Mouse (Mus musculus) hindbrain, embryonic 14.5 days (tissue): ENCODE measurements around the gene Cpa3. TPM values are rescaled to one million over a fixed set of nuclear protein-coding genes. Genes with fewer than 3 reads are reported as not detected.

ENCODE experiments used
- ATAC-seq: fragments of 200-750 bp; cut with Nextera tagmentation; 2 replicates; pipeline ENCODE4 v1.8.0; 2017; ENCODE audit warnings: moderate number of reproducible peaks, mild to moderate bottlenecking, moderate TSS enrichment, moderate library complexity; ENCODE audit not compliant: low FRiP score
- DNase-seq: peaks from one replicate; pipeline ENCODE4 v3.0.0-alpha.2; 2015; ENCODE audit warnings: low spot score
- H3K27ac ChIP-seq: fragments of 300-500 bp; sonication (generic); 2 replicates; pipeline ENCODE4 v1.5.1; 2014; ENCODE audit warnings: mild to moderate bottlenecking, moderate library complexity
- H3K27me3 ChIP-seq: fragments of 300-500 bp; sonication (generic); 2 replicates; pipeline ENCODE4 v1.6.1; 2014; ENCODE audit warnings: mild to moderate bottlenecking, low read length, mixed read lengths; ENCODE audit not compliant: control insufficient read depth, insufficient read depth
- H3K36me3 ChIP-seq: fragments of 300-500 bp; sonication (generic); replicated peaks from 2 replicates; pipeline ENCODE4 v1.6.1; 2014; ENCODE audit not compliant: control insufficient read depth, insufficient read depth
- H3K4me1 ChIP-seq: fragments of 300-500 bp; sonication (generic); replicated peaks from 2 replicates; pipeline ENCODE4 v1.6.1; 2014; ENCODE audit warnings: antibody characterized with exemption, low read length, mixed read lengths; ENCODE audit not compliant: control insufficient read depth, insufficient read depth
- H3K4me2 ChIP-seq: fragments of 300-500 bp; sonication (generic); replicated peaks from 2 replicates; pipeline ENCODE4 v1.6.1; 2014; ENCODE audit warnings: mild to moderate bottlenecking, moderate library complexity
- H3K4me3 ChIP-seq: fragments of 300-500 bp; sonication (generic); replicated peaks from 2 replicates; pipeline ENCODE4 v1.5.1; 2014; ENCODE audit warnings: mild to moderate bottlenecking, low read length
- H3K9ac ChIP-seq: fragments of 300-500 bp; sonication (generic); 2 replicates; pipeline ENCODE4 v1.6.1; 2014
- H3K9me3 ChIP-seq: fragments of 300-500 bp; sonication (generic); 2 replicates; pipeline ENCODE4 v1.6.1; 2016; ENCODE audit warnings: low read length; ENCODE audit not compliant: control insufficient read depth
- WGBS: fragments of 180-500 bp; shearing (Covaris S2); extraction: QIAGEN DNeasy Blood & Tissue Kit; methylation state at CpG from one replicate; pipeline ENCODE4 v1.1.7; 2014; 5-methylcytosine and 5-hydroxymethylcytosine counted together
- polyA plus RNA-seq: library from polyadenylated mRNA; unstranded; fragments of >200 nt; fragmentation: Nextera tagmentation; extraction: Ambion mirVana; gene quantifications from 2 replicates; pipeline ENCODE4 v1.2.1, GENCODE M21; 2014

Gene Cpa3
- polyA plus RNA-seq, 1 experiment from 2014 or later, result 0.35 TPM

DNA sequence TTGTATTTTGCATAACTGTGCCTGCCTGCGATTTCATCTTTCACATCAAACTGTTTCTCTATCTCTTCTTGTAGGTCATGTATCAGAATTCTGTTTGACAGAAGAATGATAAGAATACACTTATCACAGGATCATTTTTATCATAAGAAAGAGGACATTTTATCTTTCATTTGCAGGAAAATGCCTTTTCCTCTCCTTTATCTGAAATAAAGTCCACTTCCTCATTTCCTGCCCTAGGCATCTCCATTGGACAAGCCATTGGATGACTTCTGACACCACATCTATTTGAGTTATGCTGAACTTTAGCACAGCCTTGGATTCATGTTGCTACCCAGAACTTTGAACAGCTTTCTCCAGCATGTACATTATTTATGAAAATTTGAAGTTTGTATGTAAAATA is 13.0 kb downstream of the Cpa3 start:
- no peak overlapping the region for H3K27ac ChIP-seq

DNA sequence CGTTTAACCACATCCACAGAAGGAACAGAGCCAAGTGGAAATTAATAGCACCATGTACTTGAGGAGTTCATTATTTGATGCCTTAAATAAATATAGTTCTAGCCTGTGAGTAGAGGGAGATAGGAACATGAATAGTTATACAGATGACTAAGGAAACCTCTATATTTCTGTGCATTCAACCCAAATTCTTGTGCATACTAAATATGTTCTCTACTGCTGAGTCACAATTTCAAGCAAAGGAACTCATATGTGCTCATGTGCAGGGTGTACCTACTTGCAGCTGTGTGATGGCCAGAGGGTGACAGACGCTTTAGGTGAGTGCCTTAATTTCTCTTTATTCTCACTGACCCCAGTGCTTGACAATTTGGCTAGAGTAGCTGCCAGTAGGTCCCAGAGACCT is 16.6 kb downstream of the Cpa3 start:
- H3K27me3 ChIP-seq, result no peaks in the 10 kb centered on the region
- H3K27ac ChIP-seq, result no peak overlapping the region
- no peak overlapping the region for H3K4me3 ChIP-seq
- no peaks in the 10 kb centered on the region for H3K36me3 ChIP-seq
- H3K9me3 ChIP-seq, result no peaks in the 10 kb centered on the region
- H3K4me1 ChIP-seq, result no peaks in the 10 kb centered on the region
- DNase-seq (no peak), ATAC-seq (no peak)
- no peak overlapping the region for H3K9ac ChIP-seq
- H3K4me2 ChIP-seq, result no peak overlapping the region
- 85% methylated on average over 2 of the region's 2 CpGs for WGBS

More for the DNA sequence above, 13.0 kb downstream of the Cpa3 start:
- Histone ChIP-seq H3K4me3 (no peak overlapping the region), H3K36me3 (no peaks in the 10 kb centered on the region), H3K9ac (no peak overlapping the region), H3K9me3 (no peaks in the 10 kb centered on the region), H3K4me2 (no peak overlapping the region), H3K27me3 (no peaks in the 10 kb centered on the region), H3K4me1 (no peaks in the 10 kb centered on the region)
- ATAC-seq (no peak), DNase-seq (no peak)
- 95% methylated on average over 1 of the region's 1 CpGs for WGBS

GRCm38 (mm10) chr3:20222926-20223698 is 18.9 kb downstream of the Cpa3 start:
- no peak for DNase-seq
- no peak overlapping the region for H3K4me3 ChIP-seq
- no peak overlapping the region for H3K27ac ChIP-seq
- no peak overlapping the region for H3K9ac ChIP-seq
- no peaks in the 10 kb centered on the region for H3K4me1 ChIP-seq
- no peaks in the 10 kb centered on the region for H3K36me3 ChIP-seq
- ATAC-seq, result no peak
- WGBS, result 92% methylated on average over 9 of the region's 9 CpGs
- no peak overlapping the region for H3K4me2 ChIP-seq
- H3K27me3 ChIP-seq, result no peaks in the 10 kb centered on the region
- H3K9me3 ChIP-seq, result no peaks in the 10 kb centered on the region

GRCm38 (mm10) chr3:20222136-20222535 is 19.8 kb downstream of the Cpa3 start:
- Histone ChIP-seq H3K27me3 (no peaks in the 10 kb centered on the region), H3K9ac (no peak overlapping the region), H3K4me1 (no peaks in the 10 kb centered on the region), H3K4me2 (no peak overlapping the region), H3K27ac (no peak overlapping the region), H3K9me3 (no peaks in the 10 kb centered on the region), H3K36me3 (no peaks in the 10 kb centered on the region), H3K4me3 (no peak overlapping the region)
- DNase-seq, result no peak
- ATAC-seq, result no peak
- WGBS, result 85% methylated on average over 3 of the region's 3 CpGs

DNA sequence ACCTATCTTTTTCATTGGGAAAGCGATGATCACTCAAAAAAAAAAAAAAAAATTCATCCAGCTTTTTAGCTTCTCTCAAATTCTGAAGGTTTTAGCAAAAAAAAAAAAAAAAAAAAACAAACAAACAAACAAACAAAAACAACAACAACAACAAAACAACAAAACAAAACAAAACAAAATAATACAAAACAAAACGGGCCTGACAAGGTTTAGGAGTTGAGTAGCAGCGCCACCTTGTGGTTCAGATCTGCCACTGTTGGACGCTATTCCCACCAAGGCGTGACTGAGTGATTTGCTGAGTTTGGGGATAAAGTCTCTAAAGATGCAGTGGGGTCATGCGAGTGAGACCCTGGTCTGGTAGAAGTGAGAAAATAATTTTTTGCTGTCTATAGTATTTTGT is 43.1 kb downstream of the Cpa3 start:
- Histone ChIP-seq H3K4me1 (no peaks in the 10 kb centered on the region), H3K27me3 (no peaks in the 10 kb centered on the region), H3K27ac (no peak overlapping the region), H3K9ac (no peak overlapping the region), H3K36me3 (no peaks in the 10 kb centered on the region), H3K9me3 (no peaks in the 10 kb centered on the region), H3K4me2 (no peak overlapping the region), H3K4me3 (no peak overlapping the region)
- WGBS, result 32% methylated on average over 6 of the region's 6 CpGs
- ATAC-seq (peak; percentile 78; the same call in 1 of the 2 replicates), DNase-seq (peak; percentile 77)

- Histone ChIP-seq H3K4me3 (no peak overlapping the region), H3K9ac (no peak overlapping the region), H3K27me3 (no peaks in the 10 kb centered on the region), H3K4me1 (no peaks in the 10 kb centered on the region), H3K9me3 (no peaks in the 10 kb centered on the region), H3K4me2 (no peak overlapping the region), H3K36me3 (no peaks in the 10 kb centered on the region), H3K27ac (no peak overlapping the region)
- 90% methylated on average over 10 of the region's 10 CpGs for WGBS
- no peak for ATAC-seq
- DNase-seq, result no peak
These were observed 44.1 kb downstream of the Cpa3 start for GRCm38 (mm10) chr3:20197878-20198277.

GRCm38 (mm10) chr3:20188976-20189675 is 52.9 kb downstream of the Cpa3 start:
- Histone ChIP-seq H3K27me3 (no peaks in the 10 kb centered on the region), H3K4me3 (no peak overlapping the region), H3K4me1 (no peaks in the 10 kb centered on the region), H3K9me3 (no peaks in the 10 kb centered on the region), H3K27ac (no peak overlapping the region), H3K9ac (no peak overlapping the region), H3K36me3 (no peaks in the 10 kb centered on the region), H3K4me2 (no peak overlapping the region)
- WGBS, result 77% methylated on average over 5 of the region's 5 CpGs
- ATAC-seq (no peak), DNase-seq (no peak)

- Histone ChIP-seq H3K27me3 (no peaks in the 10 kb centered on the region), H3K4me1 (no peaks in the 10 kb centered on the region), H3K9me3 (no peaks in the 10 kb centered on the region), H3K4me2 (no peak overlapping the region), H3K4me3 (no peak overlapping the region), H3K36me3 (no peaks in the 10 kb centered on the region), H3K27ac (no peak overlapping the region), H3K9ac (no peak overlapping the region)
- WGBS, result 92% methylated on average over 6 of the region's 6 CpGs
- ATAC-seq (no peak), DNase-seq (no peak)
These were observed 69.6 kb downstream of the Cpa3 start for GRCm38 (mm10) chr3:20172394-20172793.

GRCm38 (mm10) chr3:20167487-20167886 is 74.5 kb downstream of the Cpa3 start:
- H3K4me3 ChIP-seq, result no peak overlapping the region
- no peaks in the 10 kb centered on the region for H3K27me3 ChIP-seq
- no peak overlapping the region for H3K4me2 ChIP-seq
- no peaks in the 10 kb centered on the region for H3K36me3 ChIP-seq
- H3K4me1 ChIP-seq, result no peaks in the 10 kb centered on the region
- WGBS, result 79% methylated on average over 1 of the region's 1 CpGs
- H3K9me3 ChIP-seq, result no peaks in the 10 kb centered on the region
- H3K27ac ChIP-seq, result no peak overlapping the region
- DNase-seq (no peak), ATAC-seq (no peak)
- no peak overlapping the region for H3K9ac ChIP-seq
